8 mouse cellular contexts compared by ENCODE assay signal in genomic region chr6:135444661-135445060, GRCm38 (mm10).
DNase-seq lines count a peak whose midpoint lies in the region; ATAC-seq and TF ChIP-seq lines count a peak whose summit lies in the region.

No protein-coding gene starts in this region.

- no peak overlapping the region for H3K27ac ChIP-seq in heart, embryonic 13.5 days (replicated peaks)
- H3K27ac ChIP-seq in kidney, postnatal 0 days, result no peak overlapping the region
- no peak overlapping the region for H3K27ac ChIP-seq in liver, adult 2 months (replicated peaks; ENCODE audit: insufficient read depth, low read depth, low read length)
- H3K27ac ChIP-seq in stomach, embryonic 16.5 days (ENCODE audit: low read length), result no peak overlapping the region

- H3K79me2 ChIP-seq in C2C12 (ENCODE audit: control insufficient read depth, insufficient read depth), result no peaks in the 10 kb centered on the region
- no peaks in the 10 kb centered on the region for H3K79me2 ChIP-seq in liver, adult 2 months (ENCODE audit: control insufficient read depth, insufficient read depth, low read length)

- DNase-seq in brain, embryonic 14.5 days (ENCODE audit: low read depth), result peak; percentile 95
- peak; percentile 96 for DNase-seq in kidney, postnatal 0 days (ENCODE audit: low spot score)
- peak; percentile 37 for DNase-seq in liver, adult 2 months (ENCODE audit: extremely low read depth, low read depth, low spot score)
- peak; percentile 80 for DNase-seq in neural tube, embryonic 10.5 days (ENCODE audit: extremely low spot score, low spot score)

- no peak overlapping the region for H3K4me3 ChIP-seq in C2C12 (ENCODE audit: insufficient read depth, poor library complexity, severe bottlenecking)
- H3K4me3 ChIP-seq in heart, embryonic 13.5 days, result peak overlapping the region; percentile 12; the same call in 1 of the 2 replicates
- no peak overlapping the region for H3K4me3 ChIP-seq in kidney, postnatal 0 days (replicated peaks; ENCODE audit: low read depth, low read length)
- H3K4me3 ChIP-seq in liver, adult 2 months (ENCODE audit: insufficient read depth, low read depth, low read length), result no peak overlapping the region
- H3K4me3 ChIP-seq in stomach, embryonic 16.5 days (replicated peaks; ENCODE audit: low read length), result no peak overlapping the region

- no peak for TF ChIP-seq POLR2A in brain, embryonic 14.5 days (IDR thresholded peaks at IDR 0.05; ENCODE audit: borderline replicate concordance, extremely low read depth, insufficient read depth, insufficient read length, poor library complexity, severe bottlenecking)
- TF ChIP-seq POLR2A in liver, adult 2 months (IDR thresholded peaks at IDR 0.05; ENCODE audit: extremely low read depth, insufficient read depth, low read length), result no peak

- peak overlapping the region; percentile 57 for H3K4me2 ChIP-seq in heart, embryonic 13.5 days
- H3K4me2 ChIP-seq in kidney, postnatal 0 days (ENCODE audit: low read length), result peak overlapping the region; percentile 40
- H3K4me2 ChIP-seq in stomach, embryonic 16.5 days (ENCODE audit: low read depth, low read length), result peak overlapping the region; percentile 36; the same call in 1 of the 2 replicates

- H3K9me3 ChIP-seq in heart, embryonic 13.5 days, result no peaks in the 10 kb centered on the region
- no peaks in the 10 kb centered on the region for H3K9me3 ChIP-seq in kidney, postnatal 0 days (replicated peaks; ENCODE audit: low read length)
- no peaks in the 10 kb centered on the region for H3K9me3 ChIP-seq in stomach, embryonic 16.5 days (replicated peaks; ENCODE audit: control insufficient read depth, low read length)

- H3K79me3 ChIP-seq in C2C12 (ENCODE audit: low read depth), result no peaks in the 10 kb centered on the region

- peak; percentile 59 for TF ChIP-seq CTCF in C2C12 (IDR thresholded peaks at IDR 0.05; ENCODE audit: control insufficient read depth, insufficient read depth, insufficient read length)
- peak; percentile 99 for TF ChIP-seq CTCF in brain, embryonic 14.5 days (IDR thresholded peaks at IDR 0.05; ENCODE audit: borderline replicate concordance, extremely low read depth, insufficient read depth, insufficient read length)
- TF ChIP-seq CTCF in kidney, postnatal 0 days (IDR thresholded peaks at IDR 0.05; ENCODE audit: low read depth), result peak; percentile 99
- TF ChIP-seq CTCF in liver, adult 2 months (IDR thresholded peaks at IDR 0.05; ENCODE audit: low read depth, low read length), result peak; percentile 93

- no peaks in the 10 kb centered on the region for H3K36me3 ChIP-seq in C2C12 (ENCODE audit: control insufficient read depth, insufficient read depth)
- no peaks in the 10 kb centered on the region for H3K36me3 ChIP-seq in heart, embryonic 13.5 days
- H3K36me3 ChIP-seq in kidney, postnatal 0 days (ENCODE audit: insufficient read depth, low read length), result no peaks in the 10 kb centered on the region
- H3K36me3 ChIP-seq in liver, adult 2 months (ENCODE audit: control insufficient read depth, insufficient read depth, low read length), result no peaks in the 10 kb centered on the region
- no peaks in the 10 kb centered on the region for H3K36me3 ChIP-seq in stomach, embryonic 16.5 days (ENCODE audit: control insufficient read depth, insufficient read depth, low read length)

- H3K9ac ChIP-seq in heart, embryonic 13.5 days, result no peak overlapping the region
- H3K9ac ChIP-seq in kidney, postnatal 0 days (ENCODE audit: low read depth, low read length), result no peak overlapping the region
- no peak overlapping the region for H3K9ac ChIP-seq in liver, adult 2 months (ENCODE audit: low read depth, low read length)
- H3K9ac ChIP-seq in stomach, embryonic 16.5 days (ENCODE audit: low read length), result no peak overlapping the region

- ATAC-seq in erythroid progenitor cell, adult 5-6 weeks (replicated peaks; ENCODE audit: low FRiP score, poor library complexity, severe bottlenecking), result peak; percentile 54
- 0 out of 2 replicates have a peak, but pooled peaks have one; percentile 42 for ATAC-seq in heart, embryonic 13.5 days (ENCODE audit: extremely low read depth, insufficient number of reproducible peaks, low FRiP score, low TSS enrichment)
- peak; percentile 89 for ATAC-seq in kidney, postnatal 0 days (replicated peaks; ENCODE audit: low FRiP score, low read depth)
- ATAC-seq in stomach, embryonic 16.5 days (ENCODE audit: insufficient read depth, low FRiP score), result peak; percentile 92

- peaks cover 4% of the 10 kb centered on the region for H3K27me3 ChIP-seq in C2C12 (ENCODE audit: control insufficient read depth, insufficient read depth, insufficient read length)
- H3K27me3 ChIP-seq in heart, embryonic 13.5 days (replicated peaks), result peaks cover 24% of the 10 kb centered on the region
- H3K27me3 ChIP-seq in kidney, postnatal 0 days (ENCODE audit: insufficient read depth, low read length), result no peaks in the 10 kb centered on the region
- no peaks in the 10 kb centered on the region for H3K27me3 ChIP-seq in liver, adult 2 months (ENCODE audit: control insufficient read depth, insufficient read depth, low read length)
- no peaks in the 10 kb centered on the region; the same call in 1 of the 2 replicates for H3K27me3 ChIP-seq in stomach, embryonic 16.5 days (ENCODE audit: control insufficient read depth, insufficient read depth, low read length)

- no peak overlapping the region for H3ac ChIP-seq in C2C12 (ENCODE audit: control insufficient read depth, insufficient read length, low read depth)

- H3K4me1 ChIP-seq in heart, embryonic 13.5 days, result peaks cover 6% of the 10 kb centered on the region
- no peaks in the 10 kb centered on the region; the same call in 1 of the 2 replicates for H3K4me1 ChIP-seq in kidney, postnatal 0 days (replicated peaks; ENCODE audit: insufficient read depth, low read length)
- H3K4me1 ChIP-seq in liver, adult 2 months (ENCODE audit: control insufficient read depth, insufficient read depth, low read length), result no peaks in the 10 kb centered on the region
- H3K4me1 ChIP-seq in stomach, embryonic 16.5 days (ENCODE audit: control insufficient read depth, insufficient read depth, low read length), result 0 out of 2 replicates have a peak, but pooled peaks cover 3% of the 10 kb centered on the region

- 5% methylated on average over 11 of the region's 11 CpGs for WGBS in heart, embryonic 13.5 days
- WGBS in kidney, postnatal 0 days, result 3% methylated on average over 11 of the region's 11 CpGs
- 6% methylated on average over 11 of the region's 11 CpGs for WGBS in liver, adult 2 months
- WGBS in stomach, embryonic 16.5 days, result 5% methylated on average over 11 of the region's 11 CpGs

TF ChIP-seq in C2C12, 6 proteins besides CTCF, POLR2A, EP300 and RAD21:
- TF ChIP-seq FOSL1 (IDR thresholded peaks at IDR 0.05; ENCODE audit: insufficient read depth, low read length, poor library complexity, severe bottlenecking) (no peak), MYOD1 (IDR thresholded peaks at IDR 0.05; ENCODE audit: control insufficient read depth, insufficient read length, low read depth) (no peak), USF1 (IDR thresholded peaks at IDR 0.05; ENCODE audit: low read depth) (no peak), CEBPB (IDR thresholded peaks at IDR 0.05; ENCODE audit: low read depth) (no peak), MYOG (IDR thresholded peaks at IDR 0.05; ENCODE audit: control insufficient read depth, extremely low read depth, insufficient read length) (no peak), MAX (IDR thresholded peaks at IDR 0.05) (no peak)
TF ChIP-seq in C2C12: peak in this region for 0.

Comparison
In these comparisons a context has a peak if more than half of its experiments do, and no peak if none do; other contexts are left out.
1. DNase-seq: peak in every context shown above with its lines; median percentile 96 in kidney, postnatal 0 days; 95 in brain, embryonic 14.5 days; 80 in neural tube, embryonic 10.5 days; 37 in liver, adult 2 months.
2. ATAC-seq: peak in every context shown above with its lines; median percentile 92 in stomach, embryonic 16.5 days; 89 in kidney, postnatal 0 days; 54 in erythroid progenitor cell, adult 5-6 weeks; 42 in heart, embryonic 13.5 days.